Comparison of ENCODE assay signal across 9 mouse cellular contexts in the genomic region with DNA sequence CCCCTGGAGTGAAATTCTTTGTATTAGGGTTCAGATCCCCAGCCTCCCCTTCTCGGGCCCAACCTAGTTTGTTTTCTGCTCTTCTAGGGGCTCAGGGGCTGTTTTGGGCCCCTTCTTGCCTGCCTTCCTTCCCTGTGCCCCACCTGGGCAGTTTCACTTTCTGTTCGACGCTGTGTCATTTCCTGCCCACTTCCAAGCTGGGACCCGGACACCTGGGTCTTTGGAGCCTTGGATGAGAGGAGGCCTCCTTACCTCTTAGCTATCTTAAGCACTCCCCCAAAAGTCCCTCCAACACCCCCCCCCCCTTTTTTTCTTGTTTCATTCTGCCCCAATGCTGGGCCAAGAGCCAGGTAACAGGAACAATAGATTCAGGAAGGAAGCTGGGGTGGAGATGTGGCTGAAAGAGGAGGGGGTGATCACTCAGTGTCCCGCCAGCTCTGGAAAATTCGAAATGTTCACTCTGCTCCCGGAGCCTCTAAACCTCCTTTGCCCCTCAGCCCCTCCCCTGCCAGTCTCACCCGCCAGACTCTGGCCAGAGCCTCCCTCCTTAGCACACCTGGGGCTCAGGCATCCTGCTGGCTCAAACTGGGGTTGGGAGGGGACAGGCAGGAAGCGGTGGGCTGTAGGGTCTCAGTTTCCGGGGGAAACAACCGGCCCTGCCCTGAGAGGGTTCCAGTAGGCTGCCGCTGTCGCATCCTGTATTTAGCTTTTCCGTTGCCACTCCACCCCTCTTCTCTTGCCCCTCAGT. TPM values are rescaled to one million over a fixed set of nuclear protein-coding genes. Genes with fewer than 3 reads are reported as not detected.
DNase-seq lines count a peak whose midpoint lies in the region; ATAC-seq and TF ChIP-seq lines count a peak whose summit lies in the region.
"Had no signal": no experiment of that assay in that cellular context is flagged by ENCODE, and none has a peak within 500 bp of the region (broad histone marks: within the 10 kb centered on the region; RNA-seq: fewer than 3 reads in every experiment).

No protein-coding gene starts in this region.

- peak overlapping the region; percentile 87 for H3K27ac ChIP-seq in layer of hippocampus, adult 2 months
- peak overlapping the region; percentile 66 for H3K27ac ChIP-seq in intestine, embryonic 15.5 days

- H3K9me3 ChIP-seq in intestine, embryonic 15.5 days = no peaks in the 10 kb centered on the region

- DNase-seq in layer of hippocampus, adult 2 months (ENCODE audit: low spot score in 2 of 2) = no peak
- DNase-seq in layer of hippocampus, adult 9-11 months = no peak
- peak; percentile 99 for DNase-seq in heart, adult 11 months
- DNase-seq in lung, adult 18-20 months = peak; percentile 65 to 69
- peak; percentile 37 for DNase-seq in skeletal muscle tissue, adult 2 months (ENCODE audit: low read depth, low spot score)
- no peak for DNase-seq in cerebellum, postnatal 36 days

- H3K36me3 ChIP-seq in intestine, embryonic 15.5 days = peaks cover 14% of the 10 kb centered on the region

- ATAC-seq in intestine, embryonic 15.5 days = peak; percentile 16; the same call in 1 of the 2 replicates
- ATAC-seq in monocyte, adult 5-6 weeks (replicated peaks; ENCODE audit: insufficient number of reproducible peaks, low FRiP score, low TSS enrichment, poor library complexity, severe bottlenecking) = no peak

- H3K9ac ChIP-seq in intestine, embryonic 15.5 days = peak overlapping the region; percentile 49

- peak overlapping the region; percentile 99 for H3K4me2 ChIP-seq in intestine, embryonic 15.5 days (replicated peaks)

- TF ChIP-seq CTCF in layer of hippocampus, adult 2 months (conservative IDR thresholded peaks at IDR 0.05) = no peak

- H3K4me3 ChIP-seq in layer of hippocampus, adult 2 months = peak overlapping the region; percentile 54
- H3K4me3 ChIP-seq in intestine, embryonic 15.5 days (replicated peaks) = peak overlapping the region; percentile 55

- 30% methylated on average over 14 of the region's 14 CpGs for WGBS in intestine, embryonic 15.5 days

- no peaks in the 10 kb centered on the region for H3K27me3 ChIP-seq in intestine, embryonic 15.5 days (replicated peaks)

- peaks cover 29% of the 10 kb centered on the region for H3K4me1 ChIP-seq in intestine, embryonic 15.5 days (replicated peaks)

RNA-seq across cellular contexts. Expression of a gene that starts 2.5 kb away (rescaled TPM):
- 1 to 10 TPM; 6.5 to 7.3 TPM for total RNA-seq in layer of hippocampus, adult 2 months (2021)
- 9.7 and 12.5 TPM in 2 replicates for polyA plus RNA-seq in intestine, embryonic 15.5 days (2015; fragmentation: Nextera tagmentation; extraction: Ambion mirVana)
- 13.1 to 26.6 TPM (median 15.6 TPM) in 3 replicates for total RNA-seq in monocyte, adult 5-6 weeks (2017)

RNA-seq across cellular contexts. Expression of a gene that starts 28.7 kb away (rescaled TPM):
- total RNA-seq in layer of hippocampus, adult 2 months (2021) = 10 to 100 TPM; 46.7 to 49.5 TPM
- polyA plus RNA-seq in intestine, embryonic 15.5 days (2015; fragmentation: Nextera tagmentation; extraction: Ambion mirVana) = 25.1 and 25.6 TPM in 2 replicates
- total RNA-seq in monocyte, adult 5-6 weeks (2017) = 9.6 to 15.3 TPM (median 10.6 TPM) in 3 replicates

RNA-seq across cellular contexts. Expression of a gene that starts 29.6 kb away (rescaled TPM):
- total RNA-seq in layer of hippocampus, adult 2 months (2021) = 100 to 1,000 TPM; 286 to 314 TPM
- 77.3 and 85.5 TPM in 2 replicates for polyA plus RNA-seq in intestine, embryonic 15.5 days (2015; fragmentation: Nextera tagmentation; extraction: Ambion mirVana)
- 70.9 to 99.8 TPM (median 71.5 TPM) in 3 replicates for total RNA-seq in monocyte, adult 5-6 weeks (2017)

RNA-seq across cellular contexts. Expression of a gene that starts 29.9 kb away (rescaled TPM):
- 100 to 1,000 TPM; 154 to 156 TPM for total RNA-seq in layer of hippocampus, adult 2 months (2021)
- polyA plus RNA-seq in intestine, embryonic 15.5 days (2015; fragmentation: Nextera tagmentation; extraction: Ambion mirVana) = 3.1 and 3.2 TPM in 2 replicates
- total RNA-seq in monocyte, adult 5-6 weeks (2017) = not detected in 3 replicates

RNA-seq across cellular contexts. Expression of a gene that starts 46.3 kb away (rescaled TPM):
- 1 to 10 TPM; 1.9 to 4.0 TPM for total RNA-seq in layer of hippocampus, adult 2 months (2021)
- 7.4 and 8.3 TPM in 2 replicates for polyA plus RNA-seq in intestine, embryonic 15.5 days (2015; fragmentation: Nextera tagmentation; extraction: Ambion mirVana)
- not detected in 3 replicates for total RNA-seq in monocyte, adult 5-6 weeks (2017)
- total RNA-seq: neutrophil, adult 5-6 weeks had no signal

Comparison
In these comparisons a context has a peak if more than half of its experiments do, and no peak if none do; other contexts are left out.
1. DNase-seq: peak in heart, adult 11 months (single experiment), lung, adult 18-20 months (2 of 2) and skeletal muscle tissue, adult 2 months (single experiment); none in layer of hippocampus, adult 2 months (0 of 2), layer of hippocampus, adult 9-11 months (single experiment) and cerebellum, postnatal 36 days (0 of 2).